Mouse (Mus musculus): ENCODE results near the gene Pcolce2. TPM values are rescaled to one million over a fixed set of nuclear protein-coding genes. Genes with fewer than 3 reads are reported as not detected.

Gene Pcolce2
- polyA plus RNA-seq, 1 experiment from 2014 or later, result 2.6 TPM

- H3K4me2 ChIP-seq, result no peak overlapping the region
- H3K9me3 ChIP-seq, result no peaks in the 10 kb centered on the region
- 87% methylated on average over 5 of the region's 5 CpGs for WGBS
- no peak overlapping the region for H3K9ac ChIP-seq
- H3K4me3 ChIP-seq (replicated peaks), result no peak overlapping the region
- ATAC-seq (ENCODE audit: low FRiP score), result no peak
- H3K4me1 ChIP-seq, result peaks cover 4% of the 10 kb centered on the region; the same call in 1 of the 2 replicates
- no peak overlapping the region for H3K27ac ChIP-seq
- H3K36me3 ChIP-seq (replicated peaks), result no peaks in the 10 kb centered on the region
- H3K27me3 ChIP-seq, result peaks cover 9% of the 10 kb centered on the region; the same call in 1 of the 2 replicates
Measured at GRCm38 (mm10) chr9:95747298-95747697, 109.9 kb downstream of the Pcolce2 start.

Other genes starting within 250 kb of the Pcolce2 start
- gene Chst2, start 230.9 kb upstream of the Pcolce2 start, polyA plus RNA-seq (2016; fragmentation: Nextera tagmentation; extraction: Ambion mirVana), result 9.4 and 12.7 TPM in 2 replicates
- gene U2surp, start 125.6 kb upstream of the Pcolce2 start, polyA plus RNA-seq (2016; fragmentation: Nextera tagmentation; extraction: Ambion mirVana), result 181 and 204 TPM in 2 replicates
- 0.46 and 0.88 TPM in 2 replicates for gene Paqr9, start 77.9 kb upstream of the Pcolce2 start, polyA plus RNA-seq (2016; fragmentation: Nextera tagmentation; extraction: Ambion mirVana)
- 4.7 and 4.8 TPM in 2 replicates for gene Trpc1, start 112.8 kb downstream of the Pcolce2 start, polyA plus RNA-seq (2016; fragmentation: Nextera tagmentation; extraction: Ambion mirVana)
- 5.1 and 5.8 TPM in 2 replicates for gene Pls1, start 207.7 kb downstream of the Pcolce2 start, polyA plus RNA-seq (2016; fragmentation: Nextera tagmentation; extraction: Ambion mirVana)
- 25.3 and 26.6 TPM in 2 replicates for gene Atr, start 220.0 kb downstream of the Pcolce2 start, polyA plus RNA-seq (2016; fragmentation: Nextera tagmentation; extraction: Ambion mirVana)